Mouse (Mus musculus): ENCODE data around the gene Zic2. TPM values are rescaled to one million over a fixed set of nuclear protein-coding genes. Genes with fewer than 3 reads are reported as not detected.
"Not testable (repeated sequence)": the region's sequence is repeated elsewhere in the genome, so short reads cannot be mapped to it uniquely, and the experiment has no call there.

Zic2 gene
- polyA plus RNA-seq, 1 experiment from 2014 or later: not detected

DNA sequence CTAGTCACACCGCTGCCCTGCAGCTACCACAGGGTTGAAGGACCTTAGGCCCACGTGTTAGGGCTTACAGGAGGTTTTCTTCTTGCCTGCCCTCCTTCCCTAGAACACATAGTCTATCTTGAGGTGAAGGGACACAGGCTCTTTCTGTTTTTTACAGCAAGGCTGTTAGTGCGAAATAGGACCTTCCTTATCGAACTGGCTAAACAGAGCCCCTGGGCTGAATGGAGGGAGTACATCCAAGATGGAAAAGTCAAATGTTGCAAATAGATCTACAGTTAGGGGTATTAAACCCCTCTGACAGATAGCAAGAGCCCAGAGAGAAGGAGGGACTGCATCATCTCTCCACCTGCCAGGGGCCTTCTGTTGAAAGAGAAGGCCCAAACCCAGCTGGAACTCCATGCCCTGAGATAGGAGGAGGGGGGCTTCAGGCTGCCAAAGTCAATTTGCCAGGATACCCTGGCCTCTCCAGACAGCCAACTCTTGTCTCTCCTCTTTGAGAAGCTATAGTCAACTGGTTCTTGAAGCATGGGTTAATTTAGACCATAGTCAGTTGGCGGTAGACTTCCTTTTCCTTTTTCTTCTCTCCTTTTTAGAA lies 23.6 kb upstream of the Zic2 start:
- WGBS: 72% methylated on average over 5 of the region's 5 CpGs
- no peaks in the 10 kb centered on the region for H3K9me3 ChIP-seq (ENCODE audit: low read length)
- peaks cover 24% of the 10 kb centered on the region for H3K4me1 ChIP-seq (ENCODE audit: insufficient read depth, low read length)
- H3K9ac ChIP-seq (replicated peaks; ENCODE audit: low read length): no peak overlapping the region
- no peak overlapping the region for H3K4me2 ChIP-seq (replicated peaks; ENCODE audit: low read depth, low read length)
- no peak overlapping the region for H3K4me3 ChIP-seq (ENCODE audit: low read length)
- H3K27ac ChIP-seq (ENCODE audit: low read length): no peak overlapping the region
- H3K36me3 ChIP-seq (ENCODE audit: insufficient read depth, low read length): no peaks in the 10 kb centered on the region
- ATAC-seq (ENCODE audit: low FRiP score, low TSS enrichment): no peak
- H3K27me3 ChIP-seq (ENCODE audit: insufficient read depth, low read length): peaks cover 92% of the 10 kb centered on the region

DNA sequence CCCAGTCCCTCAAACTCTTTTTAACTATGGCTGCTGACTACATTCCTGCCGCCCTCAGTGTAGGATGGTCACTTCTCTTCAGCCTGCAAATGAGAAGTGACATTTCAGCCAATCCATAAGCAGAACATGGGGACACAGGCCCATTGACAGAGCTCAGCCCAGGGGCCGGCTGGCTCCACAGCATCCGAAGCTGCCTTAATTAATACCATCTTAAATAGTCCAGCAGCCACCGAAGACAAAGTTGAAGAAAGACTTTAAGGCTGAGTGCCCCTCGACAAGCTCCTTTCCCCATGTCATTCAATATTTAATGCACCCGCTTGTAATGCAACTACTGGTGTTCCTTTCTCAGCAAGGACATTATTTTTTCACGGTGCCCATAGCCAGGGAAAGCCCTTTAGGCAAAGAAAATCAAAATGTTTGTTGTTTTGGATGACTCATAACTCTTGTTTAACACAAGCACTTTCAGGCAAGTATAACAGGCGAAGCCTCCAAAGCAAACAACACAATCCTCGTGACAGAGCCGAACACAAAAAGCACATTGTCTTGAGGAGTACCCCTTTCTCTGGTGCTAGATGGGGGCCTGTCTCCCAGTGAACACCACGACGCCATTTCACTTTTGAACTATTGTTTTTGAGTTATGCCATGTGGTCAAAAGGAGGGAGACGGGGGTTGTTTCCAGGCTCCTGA lies 22.4 kb upstream of the Zic2 start:
- H3K27me3 ChIP-seq (ENCODE audit: insufficient read depth, low read length): peaks cover 85% of the 10 kb centered on the region
- ATAC-seq (ENCODE audit: low FRiP score, low TSS enrichment): no peak

DNA sequence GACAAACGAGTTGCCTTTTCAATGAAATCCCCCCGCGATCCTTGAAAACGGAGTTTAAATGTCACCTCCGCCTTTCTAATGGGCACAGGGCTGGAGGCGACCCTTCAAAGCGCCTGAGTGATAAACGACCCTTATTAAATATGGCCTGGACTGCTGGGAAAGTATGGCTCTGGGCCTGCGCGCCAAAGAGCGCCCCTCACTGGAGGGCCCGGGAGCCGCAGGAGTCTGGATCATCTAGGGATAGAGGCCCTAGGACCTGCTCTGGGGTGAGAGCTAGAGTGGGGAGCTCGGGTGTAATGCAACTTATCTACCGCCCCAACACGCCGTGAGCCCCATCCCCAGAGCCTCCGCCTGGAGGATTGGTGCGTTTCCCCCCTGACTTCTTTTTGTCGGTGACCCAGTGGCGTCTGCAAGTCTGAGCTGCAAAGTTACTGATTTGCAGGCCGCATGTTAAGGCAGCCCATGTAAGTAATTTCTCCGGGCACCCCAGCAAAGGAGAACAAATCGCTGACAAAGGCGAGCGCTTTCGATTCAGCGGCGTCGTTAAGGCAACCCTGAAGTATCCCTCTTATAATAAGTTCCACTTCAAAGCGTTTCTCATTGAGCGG lies 21.7 kb upstream of the Zic2 start:
- 5% methylated on average over 32 of the region's 32 CpGs for WGBS
- peaks cover 24% of the 10 kb centered on the region for H3K4me1 ChIP-seq (ENCODE audit: insufficient read depth, low read length)
- H3K27me3 ChIP-seq (ENCODE audit: insufficient read depth, low read length): peaks cover 80% of the 10 kb centered on the region
- peak overlapping the region; percentile 24 for H3K4me3 ChIP-seq (ENCODE audit: low read length)
- H3K4me2 ChIP-seq (replicated peaks; ENCODE audit: low read depth, low read length): peak overlapping the region; percentile 46
- H3K27ac ChIP-seq (ENCODE audit: low read length): no peak overlapping the region
- H3K36me3 ChIP-seq (ENCODE audit: insufficient read depth, low read length): no peaks in the 10 kb centered on the region
- no peaks in the 10 kb centered on the region for H3K9me3 ChIP-seq (ENCODE audit: low read length)
- peak; percentile 60 for ATAC-seq (ENCODE audit: low FRiP score, low TSS enrichment)
- no peak overlapping the region for H3K9ac ChIP-seq (replicated peaks; ENCODE audit: low read length)

More for the DNA sequence above, 22.4 kb upstream of the Zic2 start:
- no peaks in the 10 kb centered on the region for H3K9me3 ChIP-seq (ENCODE audit: low read length)
- WGBS: 37% methylated on average over 13 of the region's 13 CpGs
- H3K4me3 ChIP-seq (ENCODE audit: low read length): no peak overlapping the region; the same call in 1 of the 2 replicates
- peaks cover 24% of the 10 kb centered on the region for H3K4me1 ChIP-seq (ENCODE audit: insufficient read depth, low read length)
- no peak overlapping the region for H3K27ac ChIP-seq (ENCODE audit: low read length)
- 0 out of 2 replicates have a peak overlapping the region, but pooled peaks have one; percentile 46 for H3K4me2 ChIP-seq (replicated peaks; ENCODE audit: low read depth, low read length)
- H3K9ac ChIP-seq (replicated peaks; ENCODE audit: low read length): no peak overlapping the region
- no peaks in the 10 kb centered on the region for H3K36me3 ChIP-seq (ENCODE audit: insufficient read depth, low read length)

DNA sequence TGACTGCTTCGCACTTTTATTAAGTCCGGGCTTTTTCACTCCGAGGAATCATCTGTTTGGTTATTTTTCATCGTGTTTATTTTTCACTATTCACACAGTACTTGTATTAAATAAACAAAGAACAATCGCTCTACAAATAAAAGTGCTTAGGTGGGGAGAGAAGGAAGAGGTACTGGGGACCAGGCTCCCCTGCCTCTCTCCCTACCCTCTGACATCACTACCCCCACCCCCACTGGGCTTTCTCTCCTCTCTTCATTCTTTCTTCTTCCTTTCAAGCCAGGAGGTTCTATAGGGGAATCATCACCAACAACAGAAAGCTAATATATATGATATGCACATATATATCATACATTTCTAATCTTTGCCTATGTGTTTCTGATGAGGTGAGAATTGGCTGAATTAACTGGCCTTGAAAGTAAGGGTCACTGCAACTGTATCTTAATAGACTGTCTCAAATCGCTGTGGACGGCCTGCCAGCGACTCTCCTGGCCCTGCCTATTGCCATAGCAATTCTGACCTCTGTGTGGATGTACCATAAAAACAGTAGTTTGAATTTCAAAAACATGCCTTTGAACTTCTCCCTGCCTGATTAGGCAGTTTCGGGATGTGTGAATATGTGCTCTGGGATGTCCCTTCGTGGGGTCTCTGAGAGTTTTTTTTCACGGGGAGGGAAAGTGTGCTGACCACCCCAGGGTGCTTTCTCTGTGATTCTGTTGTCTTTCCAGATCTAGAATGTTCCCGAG lies 21.1 kb upstream of the Zic2 start:
- Histone ChIP-seq H3K9ac (replicated peaks; ENCODE audit: low read length) (no peak overlapping the region), H3K4me2 (replicated peaks; ENCODE audit: low read depth, low read length) (peak overlapping the region; percentile 46), H3K36me3 (ENCODE audit: insufficient read depth, low read length) (no peaks in the 10 kb centered on the region), H3K27me3 (ENCODE audit: insufficient read depth, low read length) (peaks cover 78% of the 10 kb centered on the region), H3K27ac (ENCODE audit: low read length) (no peak overlapping the region), H3K9me3 (ENCODE audit: low read length) (no peaks in the 10 kb centered on the region), H3K4me1 (ENCODE audit: insufficient read depth, low read length) (peaks cover 24% of the 10 kb centered on the region), H3K4me3 (ENCODE audit: low read length) (peak overlapping the region; percentile 24)
- 0 out of 2 replicates have a peak, but pooled peaks have one; percentile 9 for ATAC-seq (ENCODE audit: low FRiP score, low TSS enrichment)
- WGBS: 11% methylated on average over 12 of the region's 12 CpGs

DNA sequence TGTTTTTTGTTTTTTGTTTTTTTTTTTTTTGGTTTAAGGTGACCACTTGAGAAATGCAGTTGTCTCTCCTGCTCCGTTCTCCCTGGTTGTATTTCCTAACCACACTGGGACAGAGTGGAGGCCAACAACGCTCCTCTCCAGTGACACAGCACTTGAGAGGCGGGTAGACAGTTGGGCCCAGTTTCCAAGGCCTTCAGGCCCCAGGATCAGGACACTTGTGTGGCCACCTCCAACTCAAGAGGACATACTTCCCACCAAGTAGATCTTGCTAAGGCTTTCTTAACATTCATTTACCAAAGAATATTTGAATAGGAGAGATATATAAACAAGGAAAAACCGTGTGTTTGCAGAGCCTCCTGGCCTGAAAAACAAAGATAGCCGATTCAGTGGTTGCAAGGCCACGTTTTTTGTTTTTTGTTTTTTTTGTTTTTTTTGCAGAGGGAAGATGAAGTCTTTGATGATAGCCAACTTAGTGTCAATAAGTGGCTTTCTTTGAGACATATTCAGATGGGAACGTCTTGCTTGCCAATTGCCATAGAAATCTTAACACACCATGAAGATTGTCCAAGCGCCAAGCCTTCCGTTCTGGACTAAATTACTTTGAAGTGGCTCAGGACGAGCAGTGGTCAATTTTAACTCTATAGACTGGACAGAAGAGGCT lies 20.2 kb upstream of the Zic2 start:
- WGBS: 75% methylated on average over 10 of the region's 10 CpGs
- H3K36me3 ChIP-seq (ENCODE audit: insufficient read depth, low read length): no peaks in the 10 kb centered on the region
- no peaks in the 10 kb centered on the region for H3K9me3 ChIP-seq (ENCODE audit: low read length)
- no peak for ATAC-seq (ENCODE audit: low FRiP score, low TSS enrichment)
- no peak overlapping the region for H3K9ac ChIP-seq (replicated peaks; ENCODE audit: low read length)
- H3K27ac ChIP-seq (ENCODE audit: low read length): no peak overlapping the region
- peaks cover 23% of the 10 kb centered on the region for H3K4me1 ChIP-seq (ENCODE audit: insufficient read depth, low read length)
- no peak overlapping the region for H3K4me2 ChIP-seq (replicated peaks; ENCODE audit: low read depth, low read length)
- H3K27me3 ChIP-seq (ENCODE audit: insufficient read depth, low read length): peaks cover 74% of the 10 kb centered on the region
- no peak overlapping the region for H3K4me3 ChIP-seq (ENCODE audit: low read length)

DNA sequence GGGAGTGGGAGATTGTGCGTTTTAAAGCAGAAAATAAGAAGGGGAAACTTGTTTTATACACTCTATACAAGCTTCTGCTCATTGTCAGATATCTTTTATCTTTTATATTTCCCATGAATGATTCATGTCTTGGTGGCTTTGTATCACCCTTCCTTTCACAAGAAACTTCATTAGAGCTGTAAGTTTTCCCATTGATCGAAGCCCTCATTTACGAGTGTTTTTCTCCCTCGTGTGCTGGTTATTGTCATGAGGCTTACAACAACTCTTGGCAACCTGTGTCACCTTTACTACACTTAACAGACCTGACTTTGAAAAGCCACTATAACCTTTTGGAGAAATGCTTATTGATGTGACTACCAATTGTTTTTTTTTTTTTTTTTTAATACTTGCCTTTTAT lies 19.7 kb upstream of the Zic2 start:
- Histone ChIP-seq H3K9ac (replicated peaks; ENCODE audit: low read length) (no peak overlapping the region), H3K4me3 (ENCODE audit: low read length) (no peak overlapping the region), H3K27me3 (ENCODE audit: insufficient read depth, low read length) (peaks cover 74% of the 10 kb centered on the region), H3K36me3 (ENCODE audit: insufficient read depth, low read length) (no peaks in the 10 kb centered on the region), H3K4me2 (replicated peaks; ENCODE audit: low read depth, low read length) (no peak overlapping the region), H3K27ac (ENCODE audit: low read length) (no peak overlapping the region), H3K4me1 (ENCODE audit: insufficient read depth, low read length) (peaks cover 18% of the 10 kb centered on the region), H3K9me3 (ENCODE audit: low read length) (no peaks in the 10 kb centered on the region)
- no peak for ATAC-seq (ENCODE audit: low FRiP score, low TSS enrichment)
- 75% methylated on average over 4 of the region's 4 CpGs for WGBS

DNA sequence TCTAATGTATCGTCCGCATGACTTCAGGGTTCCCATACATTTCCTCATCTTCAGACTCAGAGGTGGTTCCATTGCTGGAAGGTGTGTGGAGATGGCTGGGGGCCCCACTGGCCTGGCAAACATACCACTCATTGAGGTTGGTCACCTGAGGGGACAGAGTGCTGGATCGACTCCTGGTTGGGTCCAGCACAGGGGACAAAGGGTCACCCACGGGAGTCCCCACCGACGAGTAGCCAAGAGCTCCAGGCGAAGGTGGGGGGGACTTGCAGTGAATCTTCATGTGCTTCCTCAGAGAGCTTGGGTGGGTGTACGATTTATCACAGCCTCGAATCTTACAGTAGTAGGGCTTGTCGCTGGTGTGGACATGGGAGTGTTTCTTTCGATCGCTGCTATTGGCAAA lies 15.9 kb upstream of the Zic2 start:
- ATAC-seq (ENCODE audit: low FRiP score, low TSS enrichment); H3K27ac ChIP-seq (ENCODE audit: low read length); H3K36me3 ChIP-seq (ENCODE audit: insufficient read depth, low read length); H3K4me1 ChIP-seq (ENCODE audit: insufficient read depth, low read length); H3K9ac ChIP-seq (replicated peaks; ENCODE audit: low read length); H3K4me3 ChIP-seq (ENCODE audit: low read length); H3K4me2 ChIP-seq (replicated peaks; ENCODE audit: low read depth, low read length); H3K9me3 ChIP-seq (ENCODE audit: low read length): not testable (repeated sequence)
- 86% methylated on average over 6 of the region's 12 CpGs for WGBS
- peaks cover 69% of the 10 kb centered on the region for H3K27me3 ChIP-seq (ENCODE audit: insufficient read depth, low read length)

DNA sequence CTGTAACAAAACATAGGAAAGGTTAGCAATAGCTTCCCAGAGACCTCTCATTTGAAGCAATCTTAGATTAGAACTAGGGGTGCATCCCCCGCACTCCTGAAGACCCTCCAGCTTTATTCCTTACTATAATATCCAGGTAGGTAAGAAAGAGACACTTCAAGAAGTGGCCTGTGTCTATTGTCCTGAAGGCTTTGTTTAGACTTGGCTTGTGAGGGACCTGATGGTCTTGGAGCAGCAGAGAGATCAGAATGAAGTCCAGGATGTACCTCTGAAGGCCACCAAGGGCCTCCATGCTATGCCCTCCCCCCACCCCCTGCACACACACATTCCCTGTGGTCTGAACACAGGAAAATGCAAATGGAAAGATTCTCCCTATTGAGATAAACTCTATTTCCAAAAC lies 15.5 kb upstream of the Zic2 start:
- ATAC-seq (ENCODE audit: low FRiP score, low TSS enrichment): no peak
- no peak overlapping the region for H3K9ac ChIP-seq (replicated peaks; ENCODE audit: low read length)
- H3K36me3 ChIP-seq (ENCODE audit: insufficient read depth, low read length): no peaks in the 10 kb centered on the region
- H3K9me3 ChIP-seq (ENCODE audit: low read length): no peaks in the 10 kb centered on the region
- H3K4me1 ChIP-seq (ENCODE audit: insufficient read depth, low read length): peaks cover 11% of the 10 kb centered on the region
- no peak overlapping the region for H3K4me3 ChIP-seq (ENCODE audit: low read length)
- no peak overlapping the region for H3K27ac ChIP-seq (ENCODE audit: low read length)
- H3K27me3 ChIP-seq (ENCODE audit: insufficient read depth, low read length): peaks cover 70% of the 10 kb centered on the region
- no peak overlapping the region for H3K4me2 ChIP-seq (replicated peaks; ENCODE audit: low read depth, low read length)
- WGBS: 87% methylated on average over 1 of the region's 1 CpGs

DNA sequence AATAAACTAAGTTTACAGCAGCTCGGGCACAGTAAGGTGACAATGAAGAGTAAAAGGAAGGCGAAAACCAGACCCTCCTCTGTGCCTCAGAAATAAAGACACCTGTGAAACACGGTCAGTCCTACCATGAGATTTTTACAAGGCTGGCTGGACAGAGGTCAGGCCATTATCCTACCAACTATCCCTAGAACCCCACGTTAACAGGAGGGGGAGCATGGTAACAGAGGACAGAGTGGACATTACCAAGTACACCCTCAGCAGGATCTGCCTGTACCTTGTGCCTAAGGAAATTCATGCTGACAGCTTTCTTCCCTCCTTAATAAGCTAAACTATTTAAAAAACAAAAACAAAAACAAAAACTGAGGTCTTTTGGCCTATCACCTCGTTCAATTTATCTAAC lies 15.0 kb upstream of the Zic2 start:
- Histone ChIP-seq H3K4me2 (replicated peaks; ENCODE audit: low read depth, low read length) (no peak overlapping the region), H3K27ac (ENCODE audit: low read length) (no peak overlapping the region), H3K4me1 (ENCODE audit: insufficient read depth, low read length) (peaks cover 15% of the 10 kb centered on the region), H3K9me3 (ENCODE audit: low read length) (no peaks in the 10 kb centered on the region), H3K4me3 (ENCODE audit: low read length) (no peak overlapping the region), H3K9ac (replicated peaks; ENCODE audit: low read length) (no peak overlapping the region), H3K36me3 (ENCODE audit: insufficient read depth, low read length) (no peaks in the 10 kb centered on the region), H3K27me3 (ENCODE audit: insufficient read depth, low read length) (peaks cover 70% of the 10 kb centered on the region)
- WGBS: 45% methylated on average over 5 of the region's 5 CpGs
- no peak for ATAC-seq (ENCODE audit: low FRiP score, low TSS enrichment)
